Mouse (Mus musculus): ENCODE measurements around the gene Cmtr1.
"Not testable (repeated sequence)": the region's sequence is repeated elsewhere in the genome, so short reads cannot be mapped to it uniquely, and the experiment has no call there.

Cmtr1 gene

DNA sequence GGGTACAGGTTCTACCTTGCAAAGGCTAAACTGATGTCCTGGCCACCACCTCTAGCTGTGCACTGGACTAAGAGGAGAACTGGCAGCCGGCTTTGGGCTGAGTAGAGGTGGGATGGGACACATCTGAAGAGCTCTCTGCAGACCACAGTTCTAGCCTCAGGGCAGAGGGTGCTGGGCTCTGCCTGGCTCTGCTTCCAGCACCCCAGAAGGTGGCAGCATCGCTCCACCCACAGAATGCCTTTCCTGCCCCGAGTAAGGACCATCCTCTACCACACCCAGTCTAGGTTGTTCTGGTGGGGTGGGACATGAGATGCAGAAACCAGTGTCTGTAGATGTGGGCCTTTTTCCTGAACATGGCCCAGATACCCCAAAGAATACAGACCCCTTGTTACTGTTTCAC lies 44.4 kb downstream of the Cmtr1 start:
- peak; percentile 48 to 60 for DNase-seq (ENCODE audit: low spot score in 2 of 2)

DNA sequence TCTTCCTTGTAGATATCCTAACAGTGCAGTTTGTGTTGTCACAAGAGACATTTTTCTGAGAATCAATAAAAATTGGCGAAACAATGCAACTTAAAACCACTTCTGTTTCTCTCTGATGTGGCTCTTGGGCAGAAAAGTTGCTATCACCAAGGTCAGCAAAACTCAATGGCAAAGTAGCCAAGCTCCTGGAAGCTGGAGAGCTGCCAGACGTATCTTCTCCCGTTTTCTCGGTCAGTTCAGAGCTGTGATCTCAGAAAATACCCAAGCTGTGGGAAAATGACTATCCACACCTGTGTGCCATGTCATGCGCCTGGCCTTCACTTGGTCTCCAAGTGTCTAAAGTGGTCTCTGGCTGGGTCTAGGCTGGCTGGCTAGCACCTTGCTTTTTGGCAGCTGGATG lies 45.5 kb downstream of the Cmtr1 start:
- no peak for DNase-seq (ENCODE audit: low spot score in 2 of 2)

DNA sequence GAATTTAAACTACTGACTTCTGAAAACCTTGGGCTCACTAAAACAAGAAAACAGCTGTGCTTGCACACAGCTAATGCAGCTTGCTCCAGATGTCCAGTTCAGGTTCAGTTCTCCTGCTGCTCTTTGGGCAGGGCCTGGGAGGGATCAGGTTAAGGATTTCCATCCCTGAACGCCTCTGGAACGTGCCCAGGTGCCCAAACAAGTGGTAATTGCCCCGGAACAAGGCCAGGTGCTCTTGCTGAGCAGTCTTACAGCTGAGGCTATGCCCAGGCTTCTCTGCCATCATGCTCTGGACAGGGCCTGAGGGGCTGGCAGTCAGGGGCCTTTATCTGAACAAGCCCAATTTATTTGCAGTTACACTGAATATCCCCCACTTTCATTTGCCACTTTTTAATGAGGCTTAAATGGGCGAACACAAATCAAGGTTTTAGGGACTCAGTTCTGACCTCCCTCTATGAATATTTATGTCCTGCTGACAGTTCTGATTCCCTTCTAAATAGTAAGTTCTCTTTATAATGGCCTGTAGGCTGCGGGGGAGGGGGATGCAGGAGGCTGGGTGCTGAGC lies 46.7 kb downstream of the Cmtr1 start:
- no peak for DNase-seq (ENCODE audit: low spot score in 2 of 2)

DNA sequence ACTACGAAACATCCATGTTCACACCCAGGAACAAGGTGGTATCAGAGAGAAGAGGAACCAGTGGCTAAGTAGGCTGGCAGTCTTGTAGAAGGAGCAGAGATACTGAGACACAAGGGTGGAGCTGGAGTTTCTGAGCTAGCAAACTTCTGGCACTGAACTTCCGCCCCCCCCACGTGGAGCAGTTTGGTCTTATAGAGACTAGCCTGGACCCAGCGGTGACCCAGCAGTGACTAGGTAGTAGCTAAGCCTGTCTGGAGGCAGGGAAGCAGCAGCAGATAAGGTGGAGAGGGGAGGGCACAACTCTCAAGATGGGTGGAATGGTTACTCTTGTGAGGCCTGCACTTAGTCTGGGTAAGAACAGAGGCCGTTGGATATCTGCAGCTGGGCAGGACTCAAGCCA lies 48.4 kb downstream of the Cmtr1 start:
- DNase-seq (ENCODE audit: low spot score in 2 of 2): no peak

DNA sequence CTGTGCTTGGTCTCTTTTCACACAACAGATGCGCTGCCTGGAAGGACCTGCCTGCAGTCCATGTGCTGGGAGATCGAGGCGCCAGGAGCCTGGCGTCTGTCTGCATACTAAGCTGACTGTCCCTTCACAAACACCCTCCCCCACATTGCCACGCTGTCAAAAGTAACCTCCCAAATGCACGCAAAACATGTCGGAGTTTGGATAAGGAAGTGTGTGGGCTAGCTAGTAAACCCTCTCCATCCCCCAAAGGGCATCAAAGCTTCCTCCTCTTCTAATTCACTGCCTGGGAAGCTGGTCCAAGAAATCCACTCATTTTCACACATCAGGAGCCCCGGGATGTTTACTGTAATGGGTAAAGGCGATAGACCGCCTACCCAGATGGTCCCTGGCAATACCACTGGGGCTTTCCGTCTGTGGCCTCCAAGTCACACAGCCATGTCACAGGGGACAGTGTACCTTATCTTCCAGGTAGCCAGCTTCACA lies 50.2 kb downstream of the Cmtr1 start:
- DNase-seq (ENCODE audit: low spot score in 2 of 2): peak in 1 of 2 experiments; percentile 50

DNA sequence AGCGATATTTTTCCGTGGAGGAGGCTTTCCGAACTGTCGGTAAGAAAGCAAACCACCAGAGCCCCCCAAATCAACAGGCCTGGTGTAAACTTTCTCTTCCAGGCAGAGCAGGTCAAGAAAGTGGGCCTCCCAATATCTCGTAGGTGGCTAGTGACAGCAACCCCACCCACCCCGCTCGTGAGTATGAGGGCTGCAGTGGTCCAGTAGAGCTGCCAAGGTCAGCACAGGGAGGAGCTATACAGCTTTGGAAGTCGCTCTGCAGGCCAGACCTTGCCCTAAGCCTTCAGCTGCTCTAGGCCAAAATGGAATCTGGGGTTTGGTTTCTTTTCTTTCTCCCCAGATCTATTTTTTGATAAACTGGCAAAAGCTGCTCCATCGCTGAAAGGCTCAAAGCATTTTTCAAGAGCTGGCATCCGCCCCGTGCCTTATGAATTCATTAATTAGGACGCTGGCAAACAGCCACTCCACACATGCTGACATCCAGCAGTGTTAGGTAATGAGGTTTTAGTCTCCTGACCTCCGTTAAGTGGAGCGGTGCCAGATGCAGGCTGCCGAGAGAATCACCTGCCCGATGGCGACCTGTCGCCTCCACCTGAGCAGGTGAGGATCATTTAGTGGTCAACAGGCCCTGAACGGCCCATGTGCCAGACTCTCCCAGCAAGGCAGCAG lies 50.8 kb downstream of the Cmtr1 start:
- DNase-seq (ENCODE audit: low spot score in 2 of 2): peak in 1 of 2 experiments; percentile 33

DNA sequence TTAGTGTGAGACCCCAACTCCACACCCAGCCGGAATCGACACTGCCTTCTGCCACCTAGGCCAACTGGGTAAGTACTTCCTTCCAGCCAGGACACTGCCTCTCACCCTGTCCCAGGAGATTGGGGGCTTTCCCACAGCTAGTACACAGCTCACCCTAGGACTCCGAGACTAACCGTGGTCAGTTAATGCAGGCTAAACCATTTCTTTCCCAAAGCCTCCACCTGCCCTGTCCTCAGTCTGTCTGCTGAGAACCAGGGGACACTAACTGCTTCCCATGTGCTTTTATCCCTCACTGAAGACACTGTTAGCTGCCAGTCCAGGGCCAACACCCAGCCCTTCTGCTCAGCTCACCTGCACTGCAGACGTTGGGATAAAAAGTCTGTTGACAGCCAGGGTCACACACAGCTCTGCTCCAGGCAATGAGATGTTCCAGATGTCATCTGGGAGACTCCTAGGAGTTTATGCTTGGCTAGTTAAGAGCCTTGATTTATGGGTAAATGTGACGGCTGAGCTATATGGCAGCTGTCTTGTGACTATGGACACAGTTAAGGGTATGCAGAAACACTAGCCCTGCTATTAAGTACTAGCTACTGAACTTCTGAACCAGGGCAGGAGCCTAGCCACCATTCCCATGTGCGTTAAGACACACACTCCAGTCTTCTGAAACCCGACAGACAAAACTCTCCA lies 51.5 kb downstream of the Cmtr1 start:
- no peak for DNase-seq (ENCODE audit: low spot score in 2 of 2)

DNA sequence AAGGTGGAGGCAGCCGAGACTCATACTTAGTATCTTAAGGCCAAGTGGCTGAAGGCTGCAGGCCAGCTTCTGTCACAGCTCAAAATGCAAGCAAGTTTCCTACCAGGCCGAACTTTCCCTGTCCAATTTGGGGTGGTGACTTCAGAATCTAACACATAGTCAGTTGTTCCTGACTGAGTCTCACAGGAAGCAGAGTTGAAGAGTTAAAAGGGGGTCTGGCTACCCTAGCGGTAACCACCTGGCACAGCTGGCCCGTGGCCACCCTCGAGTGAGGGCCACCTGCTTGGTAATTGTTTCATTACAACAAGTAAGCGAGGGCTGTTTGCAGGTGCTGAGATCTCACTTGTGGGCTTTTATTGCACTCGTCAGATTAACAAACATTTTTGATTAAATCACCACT lies 52.2 kb downstream of the Cmtr1 start:
- no peak for DNase-seq (ENCODE audit: low spot score in 2 of 2)

DNA sequence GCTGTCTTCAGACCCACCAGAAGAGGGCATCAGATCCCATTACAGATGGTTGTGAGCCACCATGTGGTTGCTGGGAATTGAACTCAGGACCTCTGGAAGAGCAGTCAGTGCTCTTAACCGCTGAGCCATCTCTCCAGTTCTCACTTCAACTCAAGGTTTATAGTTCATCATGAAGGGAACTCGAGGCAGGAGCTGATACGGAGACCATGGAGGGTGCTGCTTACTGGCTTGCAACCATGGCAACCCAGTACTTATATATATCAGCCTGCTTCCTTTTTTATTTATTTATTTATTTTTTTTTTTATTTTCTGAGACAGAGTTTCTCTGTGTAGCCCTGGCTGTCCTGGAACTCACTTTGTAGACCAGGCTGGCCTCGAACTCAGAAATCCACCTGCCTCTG lies 53.3 kb downstream of the Cmtr1 start:
- DNase-seq (ENCODE audit: low spot score in 2 of 2): not testable (repeated sequence)

DNA sequence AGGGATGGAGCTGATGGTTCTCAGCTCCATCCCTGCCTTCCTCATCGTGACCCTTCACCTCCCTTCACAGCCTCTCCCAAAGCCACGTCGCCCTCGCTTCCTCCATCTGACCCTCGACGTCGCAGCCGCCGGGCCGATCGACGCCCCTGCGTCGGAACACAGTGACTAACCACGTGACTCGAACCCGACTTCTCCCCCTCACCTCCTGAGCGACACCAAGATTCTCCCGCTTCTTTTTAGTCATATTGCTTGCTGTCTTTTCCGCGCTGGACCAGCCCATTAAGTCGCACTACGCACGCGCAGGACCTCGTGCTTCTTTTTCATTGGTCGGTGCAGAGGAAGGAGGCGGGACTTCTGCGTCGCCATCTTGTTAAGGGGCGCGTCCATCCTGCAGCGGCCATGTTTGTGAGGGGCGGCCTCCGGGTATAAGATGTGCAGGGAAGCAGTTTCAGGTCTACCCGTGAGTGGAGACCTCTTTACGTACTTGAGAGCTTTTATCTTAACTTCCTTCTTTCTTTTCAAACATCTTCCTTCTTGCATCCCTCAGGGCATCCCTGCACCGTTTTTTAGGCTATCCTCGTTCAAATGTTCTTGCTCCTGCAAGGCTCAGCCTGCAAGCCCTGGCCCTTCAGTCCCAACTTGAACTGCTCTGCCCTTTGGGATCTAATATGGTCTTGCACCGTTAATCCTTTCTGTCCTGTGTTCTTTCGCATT lies 56.5 kb downstream of the Cmtr1 start, which contains the start of gene Ccdc167:
Ccdc167 (minus strand) TSS at position 313 of the 714 bp plus-strand sequence.
- peak; percentile 97 to 99 for DNase-seq (ENCODE audit: low spot score in 2 of 2)

DNA sequence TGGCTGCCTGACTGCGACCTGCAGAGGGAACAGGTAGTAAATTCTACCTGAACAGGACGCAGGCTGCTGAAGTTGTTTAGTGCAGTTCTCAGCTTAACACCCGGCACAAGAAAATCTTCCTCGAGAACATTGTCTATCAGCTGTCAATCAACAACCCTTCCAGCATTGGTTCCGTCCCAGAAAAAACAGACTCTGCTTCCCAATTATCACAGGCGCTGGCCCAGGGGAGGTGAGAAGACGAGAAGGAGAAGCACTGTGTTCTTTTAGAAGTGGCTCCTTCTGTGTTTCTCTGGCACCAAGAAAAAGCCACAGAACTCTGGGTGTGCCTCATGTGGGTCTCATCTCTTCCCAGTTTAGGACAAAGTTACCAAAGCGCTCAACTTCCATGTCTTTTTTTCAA lies 58.3 kb downstream of the Cmtr1 start:
- DNase-seq (ENCODE audit: low spot score in 2 of 2): no peak

DNA sequence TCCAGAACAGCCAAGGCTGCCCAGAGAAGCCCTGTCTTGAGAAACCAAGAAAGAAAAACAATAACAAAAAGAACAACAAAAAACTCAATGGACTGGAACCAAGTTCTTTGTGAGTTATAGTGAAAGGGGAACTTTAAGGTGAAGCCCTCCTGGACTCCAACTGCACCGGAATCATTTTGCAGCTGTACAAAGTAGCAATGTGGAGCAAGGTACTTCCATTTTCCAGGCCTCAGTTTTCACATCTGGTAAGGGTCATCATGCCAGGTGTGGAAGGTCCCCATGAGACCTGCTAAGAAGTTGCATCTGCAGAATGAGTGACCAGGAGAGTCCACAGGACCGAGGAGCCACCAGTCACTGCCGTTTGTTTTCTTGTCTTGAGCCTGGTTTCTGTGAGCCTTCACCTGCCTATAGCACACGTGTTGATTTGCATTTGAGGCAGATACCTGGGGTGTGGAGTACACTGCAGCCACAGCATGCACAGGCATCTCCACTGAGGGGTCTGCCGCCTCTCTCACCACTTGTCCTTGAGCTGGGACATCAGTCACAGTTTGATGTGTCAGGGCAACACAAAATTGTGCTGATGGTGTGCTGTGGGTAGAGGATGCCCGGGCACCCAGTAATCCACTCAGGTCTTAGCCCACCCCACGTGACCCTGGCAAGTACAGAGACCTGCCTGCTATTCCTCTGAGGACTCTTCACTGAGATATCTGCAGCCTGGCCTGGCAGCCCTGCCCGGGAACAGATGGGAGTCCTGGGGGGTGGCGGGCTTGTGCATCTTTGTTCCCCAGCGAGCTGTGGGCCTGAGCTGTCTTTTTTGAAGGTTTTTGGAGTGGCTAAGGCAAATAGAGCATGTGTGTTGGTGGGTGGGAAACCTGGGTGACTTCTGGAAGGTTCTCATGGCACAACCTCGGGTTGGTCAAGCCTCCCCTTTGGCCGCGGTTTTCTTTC lies 59.5 kb downstream of the Cmtr1 start:
- no peak for DNase-seq (ENCODE audit: low spot score in 2 of 2)

DNA sequence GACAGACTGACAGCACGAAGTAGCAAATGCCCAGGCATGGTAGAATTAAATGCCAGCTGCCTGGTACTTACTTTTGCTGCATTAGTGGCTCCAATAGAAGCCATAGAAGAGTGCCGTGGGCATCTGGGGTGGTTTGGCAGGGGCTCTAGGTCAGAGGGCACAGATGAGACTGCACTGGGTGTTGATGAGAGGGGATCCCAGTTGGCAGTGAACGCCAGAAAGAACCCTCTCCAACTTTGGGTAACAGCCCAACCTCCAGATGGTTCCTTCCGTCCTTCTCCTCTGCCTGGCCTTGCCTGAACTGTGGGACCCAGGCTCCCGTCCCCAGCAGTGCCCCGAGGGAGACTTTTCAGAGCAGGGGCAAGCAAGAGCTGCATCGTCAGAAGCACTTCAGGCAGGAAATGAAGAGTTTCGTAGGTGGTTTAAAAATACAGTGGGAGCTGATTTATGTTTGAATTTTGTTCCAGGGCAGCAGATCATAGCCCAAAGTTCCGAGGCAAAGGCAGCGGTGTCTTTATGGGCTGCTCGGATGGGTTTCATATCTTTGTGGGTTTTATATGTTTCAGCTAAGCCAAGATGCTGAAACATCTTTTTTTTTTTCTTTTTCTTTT lies 60.5 kb downstream of the Cmtr1 start:
- no peak for DNase-seq (ENCODE audit: low spot score in 2 of 2)

DNA sequence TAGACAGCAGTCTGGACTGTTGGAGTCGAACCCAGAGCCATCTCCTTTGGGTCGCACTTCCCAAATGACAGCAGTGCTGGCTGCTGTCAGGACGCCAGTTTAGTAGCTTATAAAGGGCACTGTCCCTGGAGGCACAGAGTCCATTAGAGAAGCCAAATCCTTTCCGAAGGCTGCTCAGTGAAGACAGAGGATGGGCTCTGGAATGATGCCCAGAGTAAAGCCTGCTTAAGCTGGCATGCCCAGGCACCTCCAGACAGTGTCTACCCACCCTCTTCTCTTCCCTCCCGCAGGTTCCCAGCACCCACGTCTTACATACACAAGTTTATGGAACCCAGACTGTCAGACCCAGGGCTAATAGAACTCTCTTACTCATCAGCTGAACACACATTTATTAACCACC lies 64.2 kb downstream of the Cmtr1 start:
- DNase-seq (ENCODE audit: low spot score in 2 of 2): no peak

DNA sequence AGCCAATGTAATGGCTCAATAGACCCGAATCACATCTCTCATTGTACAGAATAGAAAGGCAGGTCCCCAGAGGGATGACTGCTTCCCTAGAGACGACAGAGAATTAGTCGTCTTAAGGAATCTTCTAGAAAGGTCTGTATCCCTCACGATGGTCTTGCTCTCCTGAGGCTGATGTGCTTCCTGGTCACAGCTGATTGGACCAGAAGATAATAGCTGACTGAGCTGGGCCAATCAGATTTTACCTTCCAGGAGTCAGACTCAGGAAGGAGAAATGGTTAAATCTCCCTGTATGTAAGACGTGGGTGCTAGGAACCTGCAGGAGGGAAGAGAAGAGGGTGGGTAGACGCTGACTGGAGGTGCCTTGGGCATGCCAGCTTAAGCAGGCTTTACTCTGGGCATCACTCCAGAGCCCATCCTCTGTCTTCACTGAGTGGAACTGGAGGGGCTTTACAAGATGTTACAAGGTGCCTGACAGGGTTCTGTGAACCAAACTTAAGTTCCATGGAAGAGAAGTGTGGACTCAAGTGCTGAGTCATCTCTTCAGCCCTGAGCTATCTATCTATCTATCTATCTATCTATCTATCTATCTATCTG lies 64.7 kb downstream of the Cmtr1 start:
- DNase-seq (ENCODE audit: low spot score in 2 of 2): no peak

DNA sequence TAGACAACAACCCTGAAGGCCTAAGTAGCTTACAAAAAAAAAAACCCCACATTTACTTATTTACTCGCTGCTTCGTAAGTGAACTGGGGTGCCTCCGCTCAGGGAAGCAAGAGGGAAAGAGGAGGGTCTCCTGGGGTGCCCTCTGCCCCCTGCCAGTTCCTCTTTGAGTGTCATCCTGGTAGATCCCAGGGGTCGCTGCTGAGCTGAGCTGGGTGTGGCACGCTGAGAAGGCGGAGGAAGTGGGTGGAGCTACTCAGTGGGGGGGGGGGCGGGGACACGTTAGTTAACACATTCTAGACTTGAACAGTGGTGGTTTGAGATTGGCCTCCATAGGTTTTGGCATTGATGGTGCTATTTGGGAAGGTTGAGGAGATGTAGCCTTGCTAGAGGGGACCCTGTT lies 67.7 kb downstream of the Cmtr1 start:
- DNase-seq (ENCODE audit: low spot score in 2 of 2): no peak

DNA sequence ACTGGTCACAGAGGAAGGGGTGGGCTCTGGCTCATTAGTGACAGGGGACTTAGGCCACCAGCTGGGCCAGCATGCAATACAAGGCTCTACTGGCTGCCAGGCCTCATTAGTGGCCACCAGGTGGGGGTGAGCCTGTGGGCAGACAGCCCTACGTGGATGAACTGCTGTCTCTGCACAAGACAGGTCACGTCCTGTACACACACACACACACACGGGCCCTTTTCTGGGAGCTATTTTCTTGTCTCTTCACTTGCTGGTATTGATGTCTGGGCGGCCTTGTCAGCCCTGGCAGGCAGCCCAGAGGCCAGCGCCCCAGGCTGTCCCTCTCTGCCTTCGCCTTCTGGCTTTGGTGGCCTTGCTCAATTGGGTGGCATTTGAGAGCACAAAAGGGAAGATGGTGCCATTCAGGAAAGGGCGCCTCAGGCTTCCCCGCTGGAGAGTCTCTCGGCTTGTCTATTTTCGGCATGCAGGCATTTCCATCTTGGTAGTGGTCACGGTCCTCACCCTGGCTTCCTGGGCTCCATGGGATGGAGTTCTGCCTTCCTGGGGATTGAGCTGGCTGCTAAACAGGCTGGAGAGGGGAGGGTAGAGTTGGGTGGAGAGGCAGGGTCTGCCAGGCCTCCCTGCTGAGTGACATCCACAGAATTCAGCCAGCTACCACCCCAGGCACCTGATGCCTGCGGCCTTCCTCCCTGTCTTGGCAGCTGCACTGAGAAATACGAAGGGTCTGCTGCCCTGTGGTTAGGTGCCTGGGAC lies 70.3 kb downstream of the Cmtr1 start:
- DNase-seq (ENCODE audit: low spot score in 2 of 2): no peak

DNA sequence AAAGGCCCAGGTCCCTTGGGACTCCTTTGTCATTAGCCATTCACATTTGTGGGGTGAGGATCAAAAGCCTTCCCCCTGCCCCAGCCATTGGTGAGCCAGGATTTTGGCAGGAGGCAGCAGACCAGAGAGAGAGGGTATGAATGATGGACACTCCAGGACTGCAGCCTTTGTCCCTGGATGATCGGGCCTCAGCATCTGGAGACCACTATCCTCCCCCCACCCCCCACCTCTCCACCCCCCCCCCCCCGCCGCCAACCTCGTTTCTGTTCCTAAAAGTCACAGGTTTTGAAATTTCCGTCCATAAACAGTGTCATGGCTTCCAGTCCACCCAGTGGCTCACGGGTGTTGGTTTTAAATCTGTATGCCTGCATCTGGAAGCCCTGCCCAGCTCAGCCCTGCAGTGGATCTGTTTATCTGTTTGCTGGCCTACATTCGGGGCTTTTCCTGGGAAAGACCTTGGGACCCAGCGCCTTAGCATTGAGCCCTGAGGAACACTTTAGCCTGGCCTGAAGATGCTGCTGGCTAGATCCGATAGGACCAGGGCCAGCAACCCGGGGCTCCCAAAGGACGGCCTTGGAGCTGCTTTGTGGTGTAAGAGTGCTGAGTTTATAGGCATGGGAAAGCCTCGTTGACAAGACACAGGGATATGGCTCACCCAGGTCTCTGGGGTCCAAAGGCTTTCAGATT lies 71.0 kb downstream of the Cmtr1 start:
- DNase-seq (ENCODE audit: low spot score in 2 of 2): no peak

DNA sequence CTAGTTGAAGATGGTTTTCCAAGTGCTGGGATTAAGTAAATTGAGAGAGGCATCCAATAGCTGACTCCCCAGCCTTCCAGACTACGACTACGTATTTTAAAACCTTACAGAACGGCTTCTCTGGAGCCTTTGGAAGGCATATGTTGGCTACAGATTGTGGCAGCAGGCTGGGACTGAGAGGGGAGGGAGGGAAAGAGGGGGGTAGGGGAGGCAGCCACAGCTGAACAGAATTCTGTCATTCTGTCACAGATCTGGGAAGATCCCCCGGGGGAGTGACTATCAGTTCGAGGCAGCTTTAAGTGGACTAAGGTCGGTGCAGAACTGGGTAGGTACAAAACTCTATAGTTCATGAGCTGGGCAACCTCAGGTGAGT lies 71.5 kb downstream of the Cmtr1 start:
- no peak for DNase-seq (ENCODE audit: low spot score in 2 of 2)

All from right cerebral cortex, adult 2 months (tissue).